Mouse (Mus musculus) CH12.LX (cell line): Measurements from ENCODE around the gene Gzmm. TPM values are rescaled to one million over a fixed set of nuclear protein-coding genes. Genes with fewer than 3 reads are reported as not detected.

ENCODE experiments used
- DNase-seq: peaks from one replicate; pipeline ENCODE4 v3.0.0-alpha.2; 2013; ENCODE audit errors: extremely low read depth
- H3K27ac ChIP-seq: 2 replicates; pipeline ENCODE4 v1.5.1; 2012; ENCODE audit warnings: low read depth, mild to moderate bottlenecking, control low read depth, moderate library complexity; ENCODE audit not compliant: insufficient read depth
- H3K27me3 ChIP-seq: replicated peaks from 2 replicates; pipeline ENCODE3; 2012; ENCODE audit warnings: inconsistent platforms
- H3K36me3 ChIP-seq, 2 experiments: replicated peaks in 1 of 2; 2 replicates each; pipeline versions ENCODE3 to v1.6.1; 2012; ENCODE audit warnings: inconsistent platforms in 1 of 2, low read length in 1 of 2, mild to moderate bottlenecking in 1 of 2, mixed read lengths in 1 of 2, moderate library complexity in 1 of 2; ENCODE audit not compliant: control insufficient read depth in 1 of 2, insufficient read depth in 1 of 2
- H3K4me1 ChIP-seq, 2 experiments: 2 replicates each; pipeline ENCODE4 v1.6.1; 2012; ENCODE audit warnings: inconsistent platforms in 1 of 2, moderate library complexity in 1 of 2; ENCODE audit not compliant: insufficient read depth in 2 of 2, control insufficient read depth in 1 of 2
- H3K4me2 ChIP-seq: 2 replicates; pipeline ENCODE4 v1.6.1; 2012; ENCODE audit warnings: low read depth, mild to moderate bottlenecking, control low read depth; ENCODE audit not compliant: poor library complexity, insufficient read depth, severe bottlenecking
- H3K4me3 ChIP-seq, 3 experiments: fragments of 150-350 bp in 1 of 3; sonication (generic) in 1 of 3; replicated peaks in 1 of 3; 2 replicates each; pipeline versions ENCODE3 to v1.5.1; 2011 to 2012; ENCODE audit warnings: low read depth in 2 of 3, low read length in 2 of 3, mild to moderate bottlenecking in 2 of 3, moderate library complexity in 2 of 3, control low read depth in 1 of 3, improper control_type of control experiment in 1 of 3, inconsistent platforms in 1 of 3, mixed read lengths in 1 of 3; ENCODE audit not compliant: poor library complexity in 1 of 3
- H3K79me2 ChIP-seq: replicated peaks from 2 replicates; pipeline ENCODE4 v1.6.1; 2012; ENCODE audit warnings: mild to moderate bottlenecking, moderate library complexity; ENCODE audit not compliant: control insufficient read depth, poor library complexity, insufficient read depth, severe bottlenecking; ENCODE audit errors: extremely low read depth
- H3K9ac ChIP-seq: 2 replicates; pipeline ENCODE4 v1.6.1; 2012; ENCODE audit warnings: low read depth, mild to moderate bottlenecking, control low read depth, moderate library complexity; ENCODE audit not compliant: insufficient read depth
- H3K9me3 ChIP-seq: replicated peaks from 2 replicates; pipeline ENCODE3; 2012; ENCODE audit warnings: low read length, inconsistent platforms, mixed read lengths
- CHD2 ChIP-seq: IDR thresholded peaks from 2 replicates; pipeline ENCODE4 v1.6.1; 2011; ENCODE audit warnings: low read length, improper control_type of control experiment
- CTCF ChIP-seq, 2 experiments: IDR thresholded peaks in 1 of 2; conservative IDR thresholded peaks in 1 of 2; 2 replicates each; pipeline ENCODE4 v1.5.1; 2011 to 2012; ENCODE audit warnings: low read depth in 2 of 2, low read length in 2 of 2, improper control_type of control experiment in 1 of 2, inconsistent platforms in 1 of 2, mild to moderate bottlenecking in 1 of 2, moderate library complexity in 1 of 2
- E2F4 ChIP-seq: IDR thresholded peaks from 2 replicates; pipeline ENCODE4 v1.6.1; 2011; ENCODE audit warnings: low read depth, low read length, improper control_type of control experiment; ENCODE audit not compliant: insufficient replicate concordance
- ELF1 ChIP-seq: IDR thresholded peaks from 2 replicates; pipeline ENCODE4 v1.6.1; 2014; ENCODE audit warnings: low read depth, mild to moderate bottlenecking, inconsistent platforms, low read length, improper control_type of control experiment
- JUN ChIP-seq: IDR thresholded peaks from 2 replicates; pipeline ENCODE4 v1.6.1; 2011; ENCODE audit warnings: low read depth, mild to moderate bottlenecking, low read length, improper control_type of control experiment, moderate library complexity; ENCODE audit not compliant: insufficient read depth
- KAT2A ChIP-seq: IDR thresholded peaks from 2 replicates; pipeline ENCODE4 v1.6.1; 2012; ENCODE audit warnings: low read length, improper control_type of control experiment, inconsistent platforms; ENCODE audit not compliant: insufficient replicate concordance
- MAFK ChIP-seq: IDR thresholded peaks from 2 replicates; pipeline ENCODE4 v1.6.1; 2011; ENCODE audit warnings: low read length, improper control_type of control experiment; ENCODE audit not compliant: insufficient replicate concordance
- MAX ChIP-seq: IDR thresholded peaks from 2 replicates; pipeline ENCODE4 v1.6.1; 2011; ENCODE audit warnings: low read length, improper control_type of control experiment
- NRF1 ChIP-seq: IDR thresholded peaks from 2 replicates; pipeline ENCODE4 v1.6.1; 2014; ENCODE audit warnings: low read depth, mild to moderate bottlenecking, inconsistent platforms, low read length, improper control_type of control experiment, moderate library complexity
- POLR2A ChIP-seq: IDR thresholded peaks from 2 replicates; pipeline ENCODE4 v1.6.1; 2011; ENCODE audit warnings: low read depth, mild to moderate bottlenecking, improper control_type of control experiment, low read length
- RAD21 ChIP-seq: IDR thresholded peaks from 2 replicates; pipeline ENCODE4 v1.6.1; 2011; ENCODE audit warnings: low read depth, mild to moderate bottlenecking, low read length, improper control_type of control experiment, moderate library complexity
- SIN3A ChIP-seq: IDR thresholded peaks from 2 replicates; pipeline ENCODE4 v1.6.1; 2012; ENCODE audit warnings: low read length, improper control_type of control experiment, inconsistent platforms
- USF1 ChIP-seq: IDR thresholded peaks from 2 replicates; pipeline ENCODE4 v1.6.1; 2014; ENCODE audit warnings: low read depth, mild to moderate bottlenecking, inconsistent platforms, low read length, improper control_type of control experiment
- ZC3H11A ChIP-seq: IDR thresholded peaks from 2 replicates; pipeline ENCODE4 v1.6.1; 2012; ENCODE audit warnings: low read depth, mild to moderate bottlenecking, inconsistent platforms, low read length, improper control_type of control experiment
- dilution Hi-C: fragments of 300-500 bp; cut with MboI; formaldehyde crosslinking; loops from 2 replicates; pipeline ENCODE4 v1.14.3; 2020; ENCODE audit warnings: low sequenced_read_pairs; ENCODE audit not compliant: extremely low pct_unique_long_range_greater_than_20kb, extremely low pct_ligation_motif_present
- in situ Hi-C: fragments of 300-500 bp; cut with MboI; formaldehyde crosslinking; loops from 3 replicates; pipeline ENCODE4 v1.14.3; 2019; ENCODE audit warnings: low sequenced_read_pairs, low pct_ligation_motif_present, low pct_unique_long_range_greater_than_20kb, mixed read lengths
- polyA plus RNA-seq: library from polyadenylated mRNA; unstranded; fragments of >175 nt; gene quantifications from 2 replicates; pipeline ENCODE4 v1.2.1, GENCODE M21; 2012; ENCODE audit warnings: low read depth; ENCODE audit not compliant: insufficient read length
- total RNA-seq, 2 experiments: library from RNA; depleted of rRNA; stranded (reverse); fragments of 300-350 nt in 1 of 2; fragments of >200 nt in 1 of 2; gene quantifications; 2 replicates each; pipeline ENCODE4 v1.2.3; 2012 to 2014

Gzmm gene
- total and polyA plus RNA-seq, 3 experiments, result 0.17 to 0.73 (median 0.59) TPM

DNA sequence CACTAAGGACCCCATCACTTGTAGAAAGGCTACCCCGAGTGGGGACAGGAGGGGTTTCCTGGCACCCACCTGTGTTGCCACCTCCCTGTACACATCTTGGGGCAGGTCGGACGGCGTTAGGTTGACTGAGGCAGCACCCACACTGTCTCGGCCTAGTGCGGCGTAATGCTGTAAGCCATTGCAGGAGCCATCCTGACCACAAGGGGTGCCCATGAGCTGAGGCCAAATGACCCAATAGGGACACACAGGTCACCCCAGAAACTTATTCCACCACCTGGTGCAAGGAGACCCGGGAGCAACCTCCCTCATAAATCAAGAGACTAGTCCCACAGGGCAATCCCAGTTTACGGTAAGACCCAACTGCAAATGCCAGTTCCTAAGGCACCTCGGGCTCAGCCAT, 49.4 kb downstream of the Gzmm start:
- Histone ChIP-seq H3K79me2 (no peaks in the 10 kb centered on the region), H3K36me3 (peaks cover 95 to 99% of the 10 kb centered on the region in 2 experiments), H3K27me3 (no peaks in the 10 kb centered on the region), H3K4me1 (no peaks in the 10 kb centered on the region)
- DNase-seq, result no peak
- TF ChIP-seq E2F4, result no peak
- no peak for TF ChIP-seq ELF1
- peak; percentile 36 to 61 for TF ChIP-seq CTCF (conservative IDR thresholded peaks at IDR 0.05 in 1 of 2, IDR thresholded peaks at IDR 0.05 in 1 of 2; ENCODE audit: low read depth in 2 of 2, low read length in 2 of 2)
- TF ChIP-seq POLR2A, result no peak
- no peak for TF ChIP-seq MAX
- TF ChIP-seq, all 38 proteins: peak for 1
- H3K27ac ChIP-seq, result no peak overlapping the region
- no peak overlapping the region for H3K9ac ChIP-seq
- H3K4me2 ChIP-seq, result no peak overlapping the region
- H3K4me3 ChIP-seq, result no peak overlapping the region
- in situ Hi-C loops, result no loop called here
- peaks cover 33% of the 10 kb centered on the region for H3K9me3 ChIP-seq
- dilution Hi-C loops, result no loop called here

DNA sequence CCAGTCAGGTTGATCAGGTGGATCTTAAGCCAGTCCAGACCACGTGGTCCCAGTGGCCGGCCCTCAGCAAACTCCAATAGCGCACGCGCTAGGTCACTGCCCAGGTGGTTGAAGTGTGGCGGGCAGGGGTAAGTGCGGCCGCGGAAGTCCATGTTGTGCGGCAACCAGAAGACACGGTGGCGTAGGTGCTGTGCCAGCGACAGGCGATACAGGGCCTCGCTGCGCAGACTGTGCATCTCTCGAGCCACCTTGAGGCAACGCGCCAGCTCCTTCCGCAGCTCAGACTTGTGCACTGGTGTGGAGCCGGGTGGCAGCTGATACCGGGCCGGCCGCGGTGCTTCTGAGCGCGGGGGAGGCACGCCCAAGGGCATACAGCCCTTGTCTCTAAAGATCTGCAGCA, 50.4 kb downstream of the Gzmm start:
- TF ChIP-seq RAD21 (no peak), E2F4 (no peak), JUN (no peak), SIN3A (no peak), ELF1 (no peak), MAFK (no peak), NRF1 (no peak), USF1 (no peak)
- dilution Hi-C loops, result no loop called here
- Histone ChIP-seq H3K4me2 (no peak overlapping the region), H3K9me3 (peaks cover 30% of the 10 kb centered on the region), H3K79me2 (no peaks in the 10 kb centered on the region), H3K4me3 (no peak overlapping the region), H3K36me3 (peaks cover 97 to 99% of the 10 kb centered on the region in 2 experiments), H3K27me3 (no peaks in the 10 kb centered on the region), H3K27ac (no peak overlapping the region), H3K4me1 (no peaks in the 10 kb centered on the region), H3K9ac (no peak overlapping the region)
- DNase-seq, result no peak
- in situ Hi-C loops, result no loop called here

DNA sequence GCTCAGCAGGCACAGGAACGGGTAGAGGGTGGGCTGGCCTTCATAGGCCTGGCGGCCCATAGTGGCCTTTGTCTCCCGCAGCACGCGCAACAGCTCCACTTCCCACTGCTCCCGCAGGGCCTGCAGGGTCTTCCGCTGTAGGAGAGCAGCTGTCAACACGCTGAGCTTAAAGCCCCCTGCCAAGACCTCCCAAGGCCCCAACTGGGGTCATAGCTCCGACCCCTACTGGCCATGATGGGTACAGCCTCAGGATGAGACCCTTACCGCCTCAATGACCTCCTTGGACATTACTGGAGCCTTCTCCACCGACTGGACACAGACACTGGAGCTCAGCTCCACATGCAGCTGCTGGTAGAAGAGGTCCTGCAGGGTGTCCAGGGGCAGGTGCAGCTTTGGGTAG, 52.0 kb downstream of the Gzmm start:
- H3K36me3 ChIP-seq, result peaks cover 85 to 93% of the 10 kb centered on the region in 2 experiments
- dilution Hi-C loops, result no loop called here
- TF ChIP-seq ZC3H11A (no peak), MAFK (no peak), KAT2A (no peak), CHD2 (no peak)

More for the DNA sequence above, 52.0 kb downstream of the Gzmm start:
- Histone ChIP-seq H3K4me2 (no peak overlapping the region), H3K27me3 (no peaks in the 10 kb centered on the region), H3K9me3 (peaks cover 19% of the 10 kb centered on the region), H3K9ac (no peak overlapping the region), H3K79me2 (peaks cover 6% of the 10 kb centered on the region), H3K27ac (no peak overlapping the region), H3K4me1 (peaks cover 3 to 9% of the 10 kb centered on the region in 2 experiments), H3K4me3 (no peak overlapping the region)
- in situ Hi-C loops, result no loop called here
- DNase-seq, result no peak
